Mouse (Mus musculus) hindbrain, embryonic 13.5 days (tissue): ENCODE measurements around the gene Brd2. TPM values are rescaled to one million over a fixed set of nuclear protein-coding genes. Genes with fewer than 3 reads are reported as not detected.
"Not testable (repeated sequence)": the region's sequence is repeated elsewhere in the genome, so short reads cannot be mapped to it uniquely, and the experiment has no call there.

Experiments
- ATAC-seq: fragments of 200-750 bp; cut with Nextera tagmentation; 2 replicates; pipeline ENCODE4 v1.8.0; 2017; ENCODE audit warnings: moderate TSS enrichment; ENCODE audit not compliant: low FRiP score
- H3K27ac ChIP-seq: fragments of 300-500 bp; sonication (generic); 2 replicates; pipeline ENCODE4 v1.5.1; 2015; ENCODE audit warnings: inconsistent platforms, mild to moderate bottlenecking, moderate library complexity
- H3K27me3 ChIP-seq: fragments of 300-500 bp; sonication (generic); 2 replicates; pipeline ENCODE4 v1.6.1; 2015; ENCODE audit warnings: mild to moderate bottlenecking, inconsistent platforms
- H3K36me3 ChIP-seq: fragments of 300-500 bp; sonication (generic); 2 replicates; pipeline ENCODE4 v1.6.1; 2015; ENCODE audit warnings: mild to moderate bottlenecking, inconsistent platforms
- H3K4me1 ChIP-seq: fragments of 300-500 bp; sonication (generic); replicated peaks from 2 replicates; pipeline ENCODE4 v1.6.1; 2015; ENCODE audit warnings: inconsistent platforms
- H3K4me2 ChIP-seq: fragments of 300-500 bp; sonication (generic); 2 replicates; pipeline ENCODE4 v1.6.1; 2015; ENCODE audit warnings: inconsistent platforms, mild to moderate bottlenecking, moderate library complexity
- H3K4me3 ChIP-seq: fragments of 300-500 bp; sonication (generic); 2 replicates; pipeline ENCODE4 v1.5.1; 2015; ENCODE audit warnings: mild to moderate bottlenecking, inconsistent platforms
- H3K9ac ChIP-seq: fragments of 300-500 bp; sonication (generic); 2 replicates; pipeline ENCODE4 v1.6.1; 2015; ENCODE audit warnings: mild to moderate bottlenecking, inconsistent platforms
- H3K9me3 ChIP-seq: fragments of 300-500 bp; sonication (generic); 2 replicates; pipeline ENCODE4 v1.6.1; 2016; ENCODE audit warnings: inconsistent platforms
- WGBS: fragments of 180-500 bp; shearing (Covaris S2); methylation state at CpG from one replicate; pipeline ENCODE4 v1.1.7; 2015; 5-methylcytosine and 5-hydroxymethylcytosine counted together
- polyA plus RNA-seq: library from polyadenylated mRNA; unstranded; fragments of >200 nt; fragmentation: Nextera tagmentation; extraction: Ambion mirVana; gene quantifications from 2 replicates; pipeline ENCODE4 v1.2.1, GENCODE M21; 2015

Brd2 gene
- 127 and 129 TPM in 2 replicates for polyA plus RNA-seq

DNA sequence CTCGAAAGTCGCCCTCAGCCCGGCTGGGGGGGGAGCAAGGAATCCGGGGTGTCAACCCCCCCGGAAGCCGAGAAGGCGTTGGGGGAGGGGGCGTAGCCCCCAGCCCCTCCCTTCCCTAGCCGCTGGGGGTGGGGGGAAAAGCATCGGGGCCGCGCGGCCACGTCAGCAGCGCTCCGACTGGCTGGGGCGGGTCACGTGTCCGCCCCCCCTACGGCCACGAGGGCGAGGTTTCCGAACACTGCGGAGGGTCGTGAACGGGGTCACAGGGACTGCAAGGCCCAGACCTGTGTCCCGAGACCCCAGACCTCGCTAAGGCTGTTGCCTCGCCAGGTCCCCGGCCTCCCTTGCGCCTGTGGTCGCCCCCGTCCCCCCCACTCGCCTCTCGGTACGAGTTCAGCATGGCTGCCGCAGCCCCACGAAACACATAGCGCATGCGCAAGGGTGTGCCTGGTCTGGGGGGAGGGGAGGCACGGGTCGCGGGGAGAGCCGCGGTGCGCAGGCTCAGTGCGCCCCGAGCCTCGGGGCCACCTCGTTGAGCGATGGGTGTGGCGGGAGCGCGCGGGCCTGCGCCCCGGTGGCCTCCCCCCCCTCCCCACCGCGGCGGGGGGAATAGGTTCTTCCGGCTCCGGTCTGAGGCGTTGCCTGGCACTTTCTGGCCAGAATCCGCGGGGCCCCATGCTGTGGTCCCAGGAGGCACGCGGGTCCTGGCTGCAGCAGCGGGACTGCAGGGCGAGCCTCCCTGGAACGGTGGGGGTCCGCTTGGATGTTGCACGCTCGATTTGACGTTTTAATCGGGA lies at the start of gene Brd2:
TSS of gene Brd2 (minus strand) at position 447 of the 797 bp plus-strand sequence.
- Histone ChIP-seq H3K27me3 (0 out of 2 replicates have a peak, but pooled peaks cover 7% of the 10 kb centered on the region), H3K9ac (peak within 1 kb of the TSS; percentile 98), H3K4me1 (peaks cover 25% of the 10 kb centered on the region), H3K27ac (peak within 1 kb of the TSS; percentile 100), H3K4me2 (peak within 1 kb of the TSS; percentile 93), H3K9me3 (no peaks in the 10 kb centered on the region), H3K4me3 (peak within 1 kb of the TSS; percentile 95), H3K36me3 (peaks cover 13% of the 10 kb centered on the region)
- peak; percentile 50 for ATAC-seq
- under 1% methylated on average over 62 of the region's 75 CpGs for WGBS

DNA sequence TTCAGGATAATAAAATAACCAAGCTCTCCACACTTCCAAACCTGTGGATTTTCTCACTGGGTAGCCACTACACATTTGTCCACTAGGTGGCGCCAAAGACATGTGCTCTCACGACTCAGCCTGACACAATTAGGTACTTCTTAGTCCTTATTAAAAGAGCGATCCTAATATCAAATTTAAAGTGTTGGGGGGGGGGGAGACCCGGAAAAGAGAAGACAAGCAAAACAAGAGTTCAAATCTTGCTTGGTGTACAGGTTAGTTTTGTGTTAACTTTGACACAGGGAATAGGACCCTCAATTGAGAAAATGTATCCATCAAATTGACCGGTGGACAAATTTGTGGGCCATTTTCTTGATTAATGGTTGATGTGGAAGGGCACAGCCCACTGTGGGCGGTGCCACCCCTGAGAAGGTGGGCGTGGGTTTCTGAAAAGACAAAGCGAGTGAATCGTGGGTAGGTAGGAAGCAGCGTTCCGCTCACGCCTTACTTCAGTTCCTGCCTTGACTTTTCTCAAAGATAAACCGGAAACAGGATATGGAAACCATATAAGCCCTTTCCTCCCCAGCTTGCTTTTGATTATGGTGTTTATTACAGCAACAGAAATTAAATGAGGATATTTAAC lies 48.6 kb upstream of the Brd2 start:
- Histone ChIP-seq H3K36me3 (no peaks in the 10 kb centered on the region), H3K27ac (no peak overlapping the region), H3K4me1 (no peaks in the 10 kb centered on the region), H3K4me3 (no peak overlapping the region), H3K9me3 (no peaks in the 10 kb centered on the region), H3K4me2 (no peak overlapping the region), H3K9ac (no peak overlapping the region), H3K27me3 (0 out of 2 replicates have a peak, but pooled peaks cover 3% of the 10 kb centered on the region)
- no peak for ATAC-seq
- WGBS, result 42% methylated on average over 13 of the region's 13 CpGs

DNA sequence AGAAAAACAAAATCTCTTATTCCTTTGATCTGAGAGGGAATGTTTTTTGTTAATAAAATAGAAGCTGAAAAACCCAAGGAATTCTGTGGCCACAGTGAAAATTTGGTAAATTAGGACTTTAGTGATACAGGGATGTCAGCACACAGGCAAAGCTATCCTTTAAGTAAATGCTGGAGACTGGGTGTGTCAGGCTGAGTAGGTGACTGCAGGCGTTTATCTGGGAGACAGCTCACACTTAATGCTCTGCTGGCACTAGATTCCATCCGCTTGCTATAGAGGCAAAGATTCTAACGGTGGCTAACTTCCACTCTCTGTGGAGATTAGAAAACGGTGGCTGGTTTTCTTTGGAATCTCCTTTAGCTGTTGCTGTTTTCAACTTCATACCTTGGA lies 48.0 kb upstream of the Brd2 start:
- 33% methylated on average over 4 of the region's 4 CpGs for WGBS

DNA sequence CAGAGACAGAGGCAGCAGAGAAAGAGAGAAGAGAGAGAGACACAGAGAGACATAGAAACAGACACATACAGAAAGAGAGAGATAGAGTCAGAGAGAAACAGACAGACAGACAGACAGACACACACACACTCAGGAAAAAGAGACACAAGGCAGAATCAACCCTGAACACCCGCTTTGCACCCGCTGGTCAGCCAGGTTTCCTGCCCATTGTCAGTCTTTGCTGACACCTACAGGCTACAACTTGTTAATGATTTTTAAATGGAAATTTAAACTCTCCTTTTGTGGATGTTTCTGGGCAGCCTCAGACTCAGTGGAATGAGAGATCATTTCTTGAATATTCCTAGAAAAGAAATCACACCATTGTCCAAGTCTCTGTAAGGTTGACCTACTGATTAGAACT lies 46.8 kb upstream of the Brd2 start:
- no peak for ATAC-seq
- 0 out of 2 replicates have a peak, but pooled peaks cover 5% of the 10 kb centered on the region for H3K27me3 ChIP-seq

More for the DNA sequence above, 48.0 kb upstream of the Brd2 start:
- Histone ChIP-seq H3K4me3 (no peak overlapping the region), H3K27ac (no peak overlapping the region), H3K4me2 (no peak overlapping the region), H3K9ac (no peak overlapping the region), H3K9me3 (no peaks in the 10 kb centered on the region), H3K4me1 (no peaks in the 10 kb centered on the region), H3K27me3 (0 out of 2 replicates have a peak, but pooled peaks cover 3% of the 10 kb centered on the region), H3K36me3 (no peaks in the 10 kb centered on the region)
- ATAC-seq, result no peak

DNA sequence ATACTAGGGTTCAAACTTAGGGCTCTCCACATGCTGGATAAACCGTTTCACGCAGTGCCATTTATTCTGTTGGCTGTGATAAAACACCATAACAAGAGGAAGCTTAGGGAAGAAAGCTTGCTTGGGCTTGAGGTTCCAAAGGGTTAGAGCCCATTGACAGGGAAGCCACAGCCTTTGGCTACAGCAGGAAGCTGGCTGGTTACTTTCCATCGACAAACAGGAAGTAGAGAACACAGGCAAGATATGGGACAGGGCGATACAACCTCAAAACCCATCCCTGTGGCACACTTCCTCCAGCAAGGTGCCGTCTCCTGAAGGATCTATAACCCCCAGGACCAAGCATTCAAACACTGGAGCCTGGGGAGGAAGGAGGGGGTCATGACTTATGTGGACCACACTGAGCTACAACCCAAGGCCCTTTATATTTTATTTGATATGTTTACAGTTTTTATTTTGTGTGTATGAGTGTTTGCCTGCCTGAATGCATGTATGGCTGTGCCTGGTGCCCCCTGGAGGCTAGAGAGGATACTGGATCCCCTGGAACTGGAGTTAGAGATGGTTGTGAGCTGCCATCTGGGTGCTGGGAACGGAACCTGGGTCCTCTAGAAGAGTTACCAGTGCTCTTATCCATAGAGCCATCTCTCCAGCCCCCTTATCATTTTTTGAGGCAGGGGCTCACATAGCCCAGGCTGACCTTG lies 42.7 kb upstream of the Brd2 start:
- ATAC-seq, result no peak
- 88% methylated on average over 6 of the region's 6 CpGs for WGBS

More for the DNA sequence above, 46.8 kb upstream of the Brd2 start:
- Histone ChIP-seq H3K4me3 (no peak overlapping the region), H3K9ac (no peak overlapping the region), H3K9me3 (no peaks in the 10 kb centered on the region), H3K4me2 (no peak overlapping the region), H3K27ac (no peak overlapping the region), H3K36me3 (no peaks in the 10 kb centered on the region), H3K4me1 (no peaks in the 10 kb centered on the region)
- 2% methylated on average over 2 of the region's 2 CpGs for WGBS

DNA sequence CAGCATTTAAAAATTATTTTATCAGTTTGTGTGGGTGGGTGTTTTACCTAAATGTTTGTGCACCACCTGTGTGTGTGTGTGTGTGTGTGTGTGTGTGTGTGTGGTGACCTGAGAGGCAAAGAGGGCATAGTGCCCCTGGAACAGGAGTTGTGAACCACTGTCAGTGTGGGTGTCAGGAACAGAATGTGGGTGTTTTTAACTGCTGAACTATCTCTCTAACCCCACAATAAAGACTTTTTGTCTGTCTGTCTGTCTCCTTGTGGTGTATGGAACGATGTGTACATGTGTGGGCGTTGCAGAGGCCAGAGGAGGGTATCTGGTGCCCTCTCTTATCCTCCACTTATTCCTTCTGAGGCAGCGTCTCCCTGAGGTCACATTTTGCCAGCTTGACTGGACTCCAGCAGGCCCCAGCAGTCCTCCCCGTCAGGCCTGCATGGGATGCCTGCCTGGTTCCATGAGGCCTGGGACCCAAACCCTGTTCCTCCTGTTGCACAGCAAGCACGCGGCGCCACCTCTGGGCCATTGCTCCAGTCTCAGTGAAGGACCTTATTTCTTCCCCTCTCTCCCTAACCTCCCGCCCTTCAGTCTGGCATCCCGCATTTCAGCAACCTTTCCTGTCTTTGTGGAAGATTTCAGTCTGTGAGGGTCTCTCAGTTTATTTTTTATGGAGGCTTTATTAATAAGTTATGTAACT lies 41.9 kb upstream of the Brd2 start:
- 0 out of 2 replicates have a peak, but pooled peaks cover 4% of the 10 kb centered on the region for H3K27me3 ChIP-seq
- H3K4me1 ChIP-seq, result no peaks in the 10 kb centered on the region
- no peak for ATAC-seq
- H3K9me3 ChIP-seq, result peaks cover 4% of the 10 kb centered on the region; the same call in 1 of the 2 replicates
- no peaks in the 10 kb centered on the region for H3K36me3 ChIP-seq
- 48% methylated on average over 9 of the region's 9 CpGs for WGBS
- no peak overlapping the region for H3K27ac ChIP-seq
- H3K9ac ChIP-seq, result no peak overlapping the region
- H3K4me3 ChIP-seq, result no peak overlapping the region
- no peak overlapping the region for H3K4me2 ChIP-seq

More for the DNA sequence above, 42.7 kb upstream of the Brd2 start:
- 0 out of 2 replicates have a peak, but pooled peaks cover 4% of the 10 kb centered on the region for H3K27me3 ChIP-seq
- H3K4me3 ChIP-seq, result no peak overlapping the region
- H3K27ac ChIP-seq, result no peak overlapping the region
- H3K9ac ChIP-seq, result no peak overlapping the region
- no peaks in the 10 kb centered on the region for H3K4me1 ChIP-seq
- H3K4me2 ChIP-seq, result no peak overlapping the region
- H3K36me3 ChIP-seq, result no peaks in the 10 kb centered on the region
- H3K9me3 ChIP-seq, result peaks cover 4% of the 10 kb centered on the region; the same call in 1 of the 2 replicates

DNA sequence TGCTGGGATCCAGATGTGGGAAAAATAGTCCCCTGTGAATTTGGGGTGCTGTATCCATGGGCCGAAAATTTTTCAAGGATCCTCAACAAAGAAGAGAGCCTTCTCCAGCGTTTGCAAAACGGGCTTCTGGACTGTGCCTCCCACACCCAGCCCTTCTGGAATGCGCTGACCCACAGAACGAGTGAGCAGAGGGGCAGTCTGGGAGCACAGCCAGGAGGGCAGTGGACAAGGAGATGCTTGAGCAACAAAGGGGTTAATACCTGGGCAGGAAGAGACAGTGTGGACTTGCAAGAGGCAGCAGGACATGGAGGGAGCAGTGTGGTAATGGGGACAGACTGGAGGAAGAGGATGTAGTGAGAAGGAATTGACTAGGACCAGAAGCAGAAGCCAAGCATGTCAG lies 33.1 kb upstream of the Brd2 start:
- 66% methylated on average over 5 of the region's 5 CpGs for WGBS
- Histone ChIP-seq H3K9ac (no peak overlapping the region), H3K27ac (no peak overlapping the region), H3K4me2 (no peak overlapping the region), H3K4me1 (no peaks in the 10 kb centered on the region), H3K9me3 (no peaks in the 10 kb centered on the region), H3K27me3 (0 out of 2 replicates have a peak, but pooled peaks cover 3% of the 10 kb centered on the region), H3K36me3 (no peaks in the 10 kb centered on the region), H3K4me3 (no peak overlapping the region)
- ATAC-seq, result no peak

DNA sequence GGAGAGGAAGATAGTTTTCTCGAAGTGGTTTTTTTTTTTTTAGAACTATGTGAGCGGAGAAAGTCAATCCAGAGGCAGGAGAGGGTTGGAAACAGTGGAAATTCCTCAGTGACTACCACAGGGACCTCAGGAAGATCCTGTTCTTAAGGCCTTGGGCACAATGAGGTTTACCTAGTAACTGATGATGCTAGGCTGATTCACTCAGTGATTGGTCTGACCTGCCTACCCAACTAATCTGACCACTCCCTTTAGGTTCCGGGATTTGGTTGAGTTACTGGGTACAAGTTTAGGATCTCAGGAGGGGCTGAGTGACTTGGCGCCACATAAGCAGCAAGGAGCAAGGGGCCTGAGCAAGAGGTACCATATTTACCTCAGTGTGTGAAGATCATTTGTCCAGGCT lies 30.5 kb upstream of the Brd2 start, which contains the start of gene H2-DMb1:
TSS of gene H2-DMb1 (plus strand) at position 150 of the 400 bp plus-strand sequence.
- H3K9me3 ChIP-seq, result no peaks in the 10 kb centered on the region
- H3K36me3 ChIP-seq, result no peaks in the 10 kb centered on the region
- 71% methylated on average over 4 of the region's 4 CpGs for WGBS
- no peaks in the 10 kb centered on the region for H3K4me1 ChIP-seq
- no peak within 1 kb of the TSS for H3K4me3 ChIP-seq
- 0 out of 2 replicates have a peak, but pooled peaks cover 3% of the 10 kb centered on the region for H3K27me3 ChIP-seq
- no peak for ATAC-seq
- H3K4me2 ChIP-seq, result no peak within 1 kb of the TSS
- H3K27ac ChIP-seq, result no peak within 1 kb of the TSS
- no peak within 1 kb of the TSS for H3K9ac ChIP-seq

DNA sequence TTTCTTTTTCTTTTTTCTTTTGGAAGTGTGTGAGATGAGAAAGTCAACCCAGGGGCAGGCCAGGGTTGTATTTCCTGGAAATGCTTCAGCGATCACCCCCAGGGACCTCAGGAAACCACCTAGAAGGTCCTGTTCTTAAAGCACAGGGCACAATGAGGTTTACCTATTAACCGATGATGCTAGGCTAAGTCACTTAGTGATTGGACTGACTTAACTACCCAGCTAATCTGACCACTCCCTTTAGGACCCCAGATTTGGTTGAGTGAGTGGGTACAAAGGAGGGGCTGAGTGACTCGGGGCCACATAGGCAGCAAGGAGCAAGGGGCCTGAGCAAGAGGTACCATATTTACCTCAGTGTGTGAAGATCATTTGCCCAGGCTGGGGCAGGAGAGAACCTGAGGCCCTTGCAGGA lies 22.5 kb upstream of the Brd2 start:
- Histone ChIP-seq H3K4me1 (peaks cover 9% of the 10 kb centered on the region; the same call in 1 of the 2 replicates), H3K4me2 (no peak overlapping the region), H3K9ac (no peak overlapping the region), H3K27ac (no peak overlapping the region), H3K27me3 (peaks cover 21% of the 10 kb centered on the region), H3K4me3 (no peak overlapping the region), H3K36me3 (no peaks in the 10 kb centered on the region), H3K9me3 (no peaks in the 10 kb centered on the region)
- 67% methylated on average over 3 of the region's 3 CpGs for WGBS
- no peak for ATAC-seq

DNA sequence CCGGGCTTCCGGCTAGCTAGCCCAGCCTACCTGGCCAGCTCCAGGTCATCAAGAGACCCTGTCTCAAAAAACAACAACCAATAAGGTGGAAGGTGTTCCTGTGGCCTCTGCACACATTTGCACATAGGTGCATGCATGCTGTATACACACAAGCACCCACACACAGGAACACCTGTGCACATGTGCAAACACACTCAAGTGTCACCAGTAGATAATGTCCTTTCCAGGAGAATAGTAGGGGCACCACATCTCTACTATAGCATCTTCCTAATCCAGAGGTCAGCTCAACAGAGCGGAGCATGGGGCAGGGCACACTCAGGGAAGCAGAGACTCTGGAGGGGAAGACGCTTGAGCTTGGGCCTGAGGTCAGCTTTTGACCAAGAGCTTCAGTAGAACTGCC lies 21.8 kb upstream of the Brd2 start:
- WGBS, result 89% methylated on average over 4 of the region's 4 CpGs
- peaks cover 28% of the 10 kb centered on the region for H3K27me3 ChIP-seq
- H3K9ac ChIP-seq, H3K9me3 ChIP-seq, H3K4me2 ChIP-seq, ATAC-seq, H3K36me3 ChIP-seq, H3K27ac ChIP-seq, H3K4me3 ChIP-seq: not testable (repeated sequence)
- peaks cover 16% of the 10 kb centered on the region for H3K4me1 ChIP-seq

DNA sequence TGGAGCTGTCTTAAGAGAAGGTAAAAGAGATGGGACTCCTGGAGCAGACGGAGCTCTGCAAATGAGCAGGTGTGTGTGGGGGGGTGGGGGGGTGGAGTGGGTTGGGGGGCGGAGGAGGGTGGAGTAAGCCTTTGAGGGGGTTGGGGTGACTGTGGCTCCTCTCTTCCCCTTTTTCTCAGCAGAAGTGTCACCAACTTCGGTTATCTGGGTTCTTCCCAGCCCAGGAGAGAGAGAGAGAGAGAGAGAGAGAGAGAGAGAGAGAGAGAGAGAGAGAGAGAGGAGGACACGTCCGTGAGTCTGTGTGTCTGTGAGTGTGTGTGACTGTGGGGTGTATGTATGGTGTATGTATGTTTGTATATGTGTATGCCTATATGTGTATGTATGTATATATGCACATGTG lies 21.0 kb upstream of the Brd2 start:
- H3K4me2 ChIP-seq, result no peak overlapping the region
- no peak overlapping the region for H3K27ac ChIP-seq
- no peak for ATAC-seq
- 72% methylated on average over 4 of the region's 5 CpGs for WGBS
- no peaks in the 10 kb centered on the region for H3K9me3 ChIP-seq
- H3K4me1 ChIP-seq, result peaks cover 21% of the 10 kb centered on the region
- H3K27me3 ChIP-seq, result peaks cover 36% of the 10 kb centered on the region
- H3K4me3 ChIP-seq, result no peak overlapping the region
- no peak overlapping the region for H3K9ac ChIP-seq
- no peaks in the 10 kb centered on the region for H3K36me3 ChIP-seq
